ENCODE assay signal across 8 mouse cellular contexts in the genomic region with DNA sequence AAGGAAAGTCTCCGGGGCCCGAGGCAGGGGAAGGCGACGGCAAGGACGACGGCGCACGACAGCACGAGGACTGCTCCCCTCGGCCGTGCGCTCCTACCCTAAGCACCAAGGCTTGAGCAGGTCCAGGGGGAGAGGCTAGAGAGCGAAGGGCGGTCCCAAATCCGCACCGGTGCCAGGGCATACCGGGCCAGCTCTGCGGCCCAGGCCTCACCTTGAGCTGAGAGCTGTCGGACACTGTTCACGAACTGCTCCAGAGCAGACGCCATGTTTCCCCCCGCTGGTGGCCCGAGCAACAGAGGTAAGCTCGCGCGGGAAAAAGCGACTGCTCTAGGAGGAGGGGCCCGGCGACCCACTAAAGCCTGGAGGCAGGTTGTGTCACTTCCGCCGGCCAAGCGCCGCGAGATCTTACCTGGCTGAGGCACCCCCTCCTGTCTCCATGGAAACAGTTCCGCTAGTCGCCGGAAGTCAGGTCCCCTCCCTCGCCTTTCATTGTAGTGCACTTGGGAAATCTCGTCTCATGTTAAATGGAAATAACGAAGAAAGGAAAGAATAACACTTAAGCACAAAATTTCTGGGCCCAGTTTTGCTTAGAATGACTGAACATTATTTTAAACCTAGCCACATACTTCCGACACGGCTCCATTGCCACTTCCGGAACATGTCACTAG. TPM values are rescaled to one million over a fixed set of nuclear protein-coding genes. Genes with fewer than 3 reads are reported as not detected.
DNase-seq lines count a peak whose midpoint lies in the region; ATAC-seq and TF ChIP-seq lines count a peak whose summit lies in the region.

Gene Cops3, minus strand, starts transcription at position 380 of the 668 bp plus-strand sequence.

- in situ Hi-C loops in ES-E14 (cut with MboI; ENCODE audit: low sequenced_read_pairs in 2 of 2, unreplicated experiment in 2 of 2): no loop called here

- H3K36me3 ChIP-seq in ES-E14 (ENCODE audit: control insufficient read depth, insufficient read depth, low read length, poor library complexity, severe bottlenecking): peaks cover 2% of the 10 kb centered on the region
- peaks cover 22% of the 10 kb centered on the region for H3K36me3 ChIP-seq in forebrain, embryonic 15.5 days

- ATAC-seq in forebrain, embryonic 15.5 days (replicated peaks): peak; percentile 97
- peak; percentile 90 for ATAC-seq in neutrophil, adult 5-6 weeks (ENCODE audit: extremely low read depth, insufficient number of reproducible peaks, low FRiP score, poor library complexity, severe bottlenecking)

- peak within 1 kb of the TSS; percentile 54 for H3K4me2 ChIP-seq in forebrain, embryonic 15.5 days (replicated peaks)

- H3K27ac ChIP-seq in ES-E14 (ENCODE audit: insufficient read depth, low read depth, low read length, poor library complexity, severe bottlenecking): peak within 1 kb of the TSS; percentile 94
- H3K27ac ChIP-seq in forebrain, embryonic 15.5 days (replicated peaks): peak within 1 kb of the TSS; percentile 96

- peak; percentile 66; the same call in 1 of the 2 replicates for TF ChIP-seq POLR2A in lung, adult 2 months (IDR thresholded peaks at IDR 0.05; ENCODE audit: borderline replicate concordance, extremely low read depth, low read depth, low read length)

- DNase-seq in ES-E14 (ENCODE audit: low read depth, low spot score): peak; percentile 95
- peak; percentile 96 for DNase-seq in cerebellum, adult 11-12 months
- DNase-seq in heart, postnatal 25 days (ENCODE audit: low spot score): peak; percentile 92
- DNase-seq in layer of hippocampus, adult 18-20 months (ENCODE audit: low spot score in 2 of 2): peak; percentile 92 to 97
- peak; percentile 91 for DNase-seq in lung, adult 2 months
- peak; percentile 93 to 96 for DNase-seq in thymus, adult 18-20 months

- H3K4me1 ChIP-seq in ES-E14 (ENCODE audit: control insufficient read depth in 2 of 2, insufficient read depth in 2 of 2, low read length in 2 of 2, poor library complexity in 1 of 2): 0 out of 4 replicates have a peak, but pooled peaks cover 0 to 2% of the 10 kb centered on the region in 2 experiments
- H3K4me1 ChIP-seq in forebrain, embryonic 15.5 days: peaks cover 23% of the 10 kb centered on the region
- peaks cover 9% of the 10 kb centered on the region for H3K4me1 ChIP-seq in lung, adult 2 months (ENCODE audit: control insufficient read depth, insufficient read depth, low read length)

- H3K27me3 ChIP-seq in forebrain, embryonic 15.5 days: no peaks in the 10 kb centered on the region

- under 1% methylated on average over 43 of the region's 43 CpGs for WGBS in forebrain, embryonic 15.5 days
- WGBS in lung, adult 2 months: under 1% methylated on average over 43 of the region's 43 CpGs

- intact Hi-C loops in heart, postnatal 25 days (cut with DNase I): no loop called here

- peak within 1 kb of the TSS; percentile 94 to 99 for H3K4me3 ChIP-seq in ES-E14 (ENCODE audit: insufficient read depth in 1 of 2, low read depth in 1 of 2, low read length in 2 of 2, poor library complexity in 1 of 2, severe bottlenecking in 1 of 2)
- H3K4me3 ChIP-seq in forebrain, embryonic 15.5 days: peak within 1 kb of the TSS; percentile 83
- peak within 1 kb of the TSS; percentile 98 for H3K4me3 ChIP-seq in lung, adult 2 months (replicated peaks; ENCODE audit: extremely low read depth, low read depth, low read length)

- H3K9me3 ChIP-seq in ES-E14 (ENCODE audit: control insufficient read depth, insufficient read depth, low read depth, low read length): no peaks in the 10 kb centered on the region
- H3K9me3 ChIP-seq in forebrain, embryonic 15.5 days: no peaks in the 10 kb centered on the region

- TF ChIP-seq CTCF in lung, adult 2 months (IDR thresholded peaks at IDR 0.05; ENCODE audit: insufficient read depth, low read length): no peak

- peak within 1 kb of the TSS; percentile 98 for H3K9ac ChIP-seq in ES-E14 (ENCODE audit: insufficient read depth, low read depth, low read length, poor library complexity, severe bottlenecking)
- H3K9ac ChIP-seq in forebrain, embryonic 15.5 days (replicated peaks): peak within 1 kb of the TSS; percentile 85

TF ChIP-seq in ES-E14, 5 proteins besides CTCF, POLR2A, EP300 and RAD21:
- TF ChIP-seq HCFC1 (IDR thresholded peaks at IDR 0.05; ENCODE audit: borderline replicate concordance, insufficient read depth, low read length): no peak
- peak; percentile 92 for TF ChIP-seq CHD2 (IDR thresholded peaks at IDR 0.05; ENCODE audit: low read depth, low read length)

RNA-seq across cellular contexts. Expression of gene Cops3, which starts in this region (rescaled TPM):
- 106 and 133 TPM in 2 replicates for total RNA-seq in ES-E14 (2012; rRNA removed)
- polyA plus RNA-seq in forebrain, embryonic 15.5 days (2015; fragmentation: Nextera tagmentation; extraction: Ambion mirVana): 205 and 208 TPM in 2 replicates
- 10 to 100 TPM; 70.2 to 75.0 TPM for total RNA-seq in heart, postnatal 25 days (2021)
- total RNA-seq in layer of hippocampus, adult 18-20 months (2021): 10 to 100 TPM; 72.0 to 73.3 TPM
- 12.3 and 17.7 TPM in 2 replicates for polyA plus RNA-seq in lung, adult 2 months (2012; rRNA removed)
- 77.3 and 105 TPM in 2 replicates for total RNA-seq in neutrophil, adult 5-6 weeks (2017)

Comparison
In these comparisons a context has a peak if more than half of its experiments do, and no peak if none do; other contexts are left out.
1. Peak in every context shown above with its lines: DNase-seq, ATAC-seq, H3K4me3 ChIP-seq and H3K27ac ChIP-seq.
2. RNA of gene Cops3 (polyA plus RNA-seq): 205 to 208 TPM in forebrain, embryonic 15.5 days; 12.3 to 17.7 TPM in lung, adult 2 months; every median in the first group is over 10 times any median in the second.